Mouse (Mus musculus) heart, embryonic 15.5 days (tissue): ENCODE data around the gene Cdk14. TPM values are rescaled to one million over a fixed set of nuclear protein-coding genes. Genes with fewer than 3 reads are reported as not detected.

Experiments used
- ATAC-seq: fragments of 200-750 bp; cut with Nextera tagmentation; replicated peaks from 2 replicates; pipeline ENCODE4 v1.8.0; 2017; ENCODE audit warnings: low read depth, moderate TSS enrichment; ENCODE audit not compliant: insufficient number of reproducible peaks, insufficient read depth, low FRiP score
- H3K27ac ChIP-seq: fragments of 300-500 bp; sonication (generic); 2 replicates; pipeline ENCODE4 v1.5.1; 2015; ENCODE audit warnings: mild to moderate bottlenecking, inconsistent platforms
- H3K27me3 ChIP-seq: fragments of 300-500 bp; sonication (generic); 2 replicates; pipeline ENCODE4 v1.6.1; 2015; ENCODE audit warnings: inconsistent platforms
- H3K36me3 ChIP-seq: fragments of 300-500 bp; sonication (generic); 2 replicates; pipeline ENCODE4 v1.6.1; 2015; ENCODE audit warnings: mild to moderate bottlenecking, inconsistent platforms
- H3K4me1 ChIP-seq: fragments of 300-500 bp; sonication (generic); replicated peaks from 2 replicates; pipeline ENCODE4 v1.6.1; 2015; ENCODE audit warnings: inconsistent platforms
- H3K4me2 ChIP-seq: fragments of 300-500 bp; sonication (generic); 2 replicates; pipeline ENCODE4 v1.6.1; 2015; ENCODE audit warnings: inconsistent platforms, mild to moderate bottlenecking, moderate library complexity
- H3K4me3 ChIP-seq: fragments of 300-500 bp; sonication (generic); 2 replicates; pipeline ENCODE4 v1.5.1; 2015; ENCODE audit warnings: mild to moderate bottlenecking, inconsistent platforms
- H3K9ac ChIP-seq: fragments of 300-500 bp; sonication (generic); 2 replicates; pipeline ENCODE4 v1.6.1; 2015; ENCODE audit warnings: mild to moderate bottlenecking, inconsistent platforms
- H3K9me3 ChIP-seq: fragments of 300-500 bp; sonication (generic); replicated peaks from 2 replicates; pipeline ENCODE4 v1.6.1; 2016; ENCODE audit warnings: inconsistent platforms
- WGBS: fragments of 180-500 bp; shearing (Covaris S2); methylation state at CpG from one replicate; pipeline ENCODE4 v1.1.7; 2015; ENCODE audit warnings: mixed read lengths; 5-methylcytosine and 5-hydroxymethylcytosine counted together
- polyA plus RNA-seq: library from polyadenylated mRNA; unstranded; fragments of >200 nt; fragmentation: Nextera tagmentation; extraction: Ambion mirVana; gene quantifications from 2 replicates; pipeline ENCODE4 v1.2.1, GENCODE M21; 2015

The Cdk14 gene
- polyA plus RNA-seq, 1 experiment from 2014 or later = 12.0 TPM

GRCm38 (mm10) chr5:5175611-5176010 lies 244.5 kb downstream of the Cdk14 start:
- Histone ChIP-seq H3K4me1 (0 out of 2 replicates have a peak, but pooled peaks cover 2% of the 10 kb centered on the region), H3K4me3 (no peak overlapping the region), H3K27ac (no peak overlapping the region), H3K9ac (no peak overlapping the region), H3K9me3 (no peaks in the 10 kb centered on the region), H3K27me3 (no peaks in the 10 kb centered on the region), H3K36me3 (no peaks in the 10 kb centered on the region), H3K4me2 (no peak overlapping the region)
- WGBS = 83% methylated on average over 1 of the region's 1 CpGs
- no peak for ATAC-seq

DNA sequence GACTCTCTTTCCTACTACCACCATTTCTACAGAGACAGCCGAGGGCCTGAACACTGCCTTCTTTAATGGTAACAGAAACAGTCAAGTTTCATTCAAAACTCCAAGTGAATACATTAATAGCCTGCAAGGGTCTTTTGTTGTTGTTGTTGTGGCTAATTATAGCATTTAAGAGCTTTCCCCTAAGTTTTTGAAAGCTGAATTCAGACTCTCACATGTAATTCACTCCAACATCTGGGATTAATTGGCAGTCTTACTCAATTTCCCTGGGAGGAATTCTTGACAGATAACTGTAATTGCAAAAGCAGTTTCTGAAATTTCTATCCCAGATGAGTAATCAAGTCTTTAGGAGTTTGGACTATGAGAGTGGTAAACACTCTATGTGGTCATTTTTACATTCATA lies 245.0 kb downstream of the Cdk14 start:
- no peaks in the 10 kb centered on the region for H3K36me3 ChIP-seq
- 0 out of 2 replicates have a peak, but pooled peaks cover 2% of the 10 kb centered on the region for H3K4me1 ChIP-seq
- no peak for ATAC-seq
- H3K27ac ChIP-seq = no peak overlapping the region
- H3K4me3 ChIP-seq = no peak overlapping the region
- H3K9me3 ChIP-seq = no peaks in the 10 kb centered on the region
- WGBS = 85% methylated on average over 1 of the region's 1 CpGs
- H3K9ac ChIP-seq = no peak overlapping the region
- H3K4me2 ChIP-seq = no peak overlapping the region
- no peaks in the 10 kb centered on the region for H3K27me3 ChIP-seq

DNA sequence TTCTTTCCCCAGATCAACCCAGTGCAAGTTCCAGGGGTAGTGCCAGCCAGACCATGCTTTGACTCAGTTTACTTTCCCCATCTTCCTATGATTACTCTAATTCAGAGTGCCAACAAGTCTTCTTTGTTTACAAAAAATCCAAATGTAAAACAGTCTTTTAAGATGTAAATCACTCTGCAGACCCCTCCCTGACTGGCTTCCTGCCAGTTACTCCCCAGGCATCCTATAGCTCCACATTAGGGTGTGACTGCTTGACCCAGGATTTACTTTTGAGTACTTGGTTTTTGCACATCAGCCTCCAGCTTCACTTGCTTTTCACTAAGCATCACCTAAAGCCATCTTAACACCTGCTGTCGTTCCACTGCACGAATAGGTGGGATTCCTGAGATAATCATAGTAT lies 254.0 kb downstream of the Cdk14 start:
- 42% methylated on average over 2 of the region's 2 CpGs for WGBS
- Histone ChIP-seq H3K4me2 (no peak overlapping the region), H3K27me3 (no peaks in the 10 kb centered on the region), H3K9ac (no peak overlapping the region), H3K27ac (no peak overlapping the region), H3K36me3 (no peaks in the 10 kb centered on the region), H3K4me1 (no peaks in the 10 kb centered on the region), H3K4me3 (no peak overlapping the region), H3K9me3 (no peaks in the 10 kb centered on the region)
- no peak for ATAC-seq

DNA sequence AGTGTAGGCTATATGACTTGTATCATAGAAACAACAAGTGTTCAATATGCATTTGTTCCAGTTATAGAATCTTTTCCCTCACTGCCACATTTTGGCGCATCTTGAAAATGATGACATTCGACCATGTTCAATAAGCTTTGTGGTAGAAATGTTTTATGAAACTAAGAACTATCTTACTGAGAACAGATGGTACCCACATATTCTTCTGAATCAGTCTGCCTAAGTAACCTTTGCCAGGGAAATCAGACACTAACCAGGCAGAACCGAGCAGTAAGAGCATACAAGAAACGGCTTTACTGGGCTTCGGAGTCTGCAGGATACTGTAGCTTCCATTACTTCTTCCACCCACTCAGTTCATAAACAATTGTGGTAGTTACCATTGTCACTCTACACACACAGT lies 255.8 kb downstream of the Cdk14 start:
- no peaks in the 10 kb centered on the region for H3K27me3 ChIP-seq
- no peaks in the 10 kb centered on the region for H3K9me3 ChIP-seq
- no peaks in the 10 kb centered on the region for H3K36me3 ChIP-seq
- no peak overlapping the region for H3K4me2 ChIP-seq
- no peak overlapping the region for H3K9ac ChIP-seq
- no peaks in the 10 kb centered on the region for H3K4me1 ChIP-seq
- no peak overlapping the region for H3K4me3 ChIP-seq
- 93% methylated on average over 5 of the region's 5 CpGs for WGBS
- H3K27ac ChIP-seq = no peak overlapping the region
- no peak for ATAC-seq

DNA sequence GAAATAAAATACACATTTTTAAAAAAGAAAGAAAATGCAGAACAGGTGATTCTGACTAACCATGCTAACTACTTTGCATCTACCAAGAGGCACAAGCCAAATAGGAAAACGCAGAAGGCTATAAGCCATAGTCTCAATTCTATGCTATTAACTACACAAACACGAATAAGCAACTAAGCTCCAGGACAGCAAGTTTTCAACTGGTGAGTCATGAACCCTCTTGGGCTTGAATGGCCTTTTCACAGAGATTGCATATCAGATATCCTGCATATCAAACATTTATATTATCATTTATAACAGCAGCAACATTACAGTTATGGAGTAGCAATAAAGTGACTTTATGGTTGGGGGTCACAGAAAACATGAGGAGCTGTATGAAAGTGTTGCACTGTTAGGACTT lies 256.3 kb downstream of the Cdk14 start:
- Histone ChIP-seq H3K36me3 (no peaks in the 10 kb centered on the region), H3K4me1 (no peaks in the 10 kb centered on the region), H3K27me3 (no peaks in the 10 kb centered on the region), H3K9ac (no peak overlapping the region), H3K27ac (no peak overlapping the region), H3K4me2 (no peak overlapping the region), H3K9me3 (no peaks in the 10 kb centered on the region), H3K4me3 (no peak overlapping the region)
- no peak for ATAC-seq
- 78% methylated on average over 2 of the region's 2 CpGs for WGBS

DNA sequence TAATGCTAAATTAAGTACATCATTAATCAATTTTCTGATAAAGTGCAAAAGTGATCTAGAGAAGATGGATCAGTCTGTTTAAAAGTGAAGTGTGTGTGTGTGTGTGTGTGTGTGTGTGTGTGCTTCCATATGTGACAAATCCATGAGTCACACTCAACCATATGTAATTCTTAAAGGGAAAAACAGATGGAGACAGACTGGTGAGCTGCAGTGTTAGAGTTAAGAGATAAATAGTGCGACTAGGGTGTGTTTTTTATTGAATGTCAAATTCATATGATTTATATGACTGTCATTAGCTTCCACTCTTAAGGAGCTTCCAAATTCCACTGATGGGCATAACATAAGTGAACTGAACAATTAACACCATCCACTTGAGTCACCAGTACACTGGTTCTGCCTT lies 260.6 kb downstream of the Cdk14 start:
- Histone ChIP-seq H3K27ac (no peak overlapping the region), H3K9ac (no peak overlapping the region), H3K4me2 (no peak overlapping the region), H3K9me3 (no peaks in the 10 kb centered on the region), H3K27me3 (no peaks in the 10 kb centered on the region), H3K4me1 (no peaks in the 10 kb centered on the region), H3K4me3 (no peak overlapping the region), H3K36me3 (no peaks in the 10 kb centered on the region)
- no peak for ATAC-seq
- WGBS = 78% methylated on average over 1 of the region's 1 CpGs

DNA sequence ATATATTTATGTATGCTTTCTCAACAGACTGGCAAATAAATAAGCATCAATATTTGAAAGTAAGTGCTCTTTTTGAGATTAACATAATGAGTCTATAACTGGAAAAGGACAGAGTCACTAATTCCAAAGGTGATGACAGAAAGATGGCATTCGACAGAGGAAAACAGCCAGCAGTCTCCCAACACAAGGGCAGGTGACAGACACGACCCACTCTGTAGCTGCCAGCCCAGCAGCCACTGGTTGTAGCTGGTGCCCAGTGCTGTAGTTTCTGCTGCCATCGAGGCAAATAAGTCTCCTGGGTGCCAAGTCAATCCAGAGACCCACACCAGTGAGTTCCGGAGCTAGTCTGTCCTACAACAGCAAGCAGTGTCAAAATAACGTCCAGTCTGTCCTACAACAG lies 280.3 kb downstream of the Cdk14 start:
- Histone ChIP-seq H3K4me3 (no peak overlapping the region), H3K9me3 (no peaks in the 10 kb centered on the region), H3K4me1 (peaks cover 7% of the 10 kb centered on the region; the same call in 1 of the 2 replicates), H3K27ac (no peak overlapping the region), H3K9ac (no peak overlapping the region), H3K36me3 (no peaks in the 10 kb centered on the region), H3K27me3 (no peaks in the 10 kb centered on the region), H3K4me2 (no peak overlapping the region)
- 56% methylated on average over 5 of the region's 5 CpGs for WGBS
- ATAC-seq = peak; percentile 27; the same call in 1 of the 2 replicates

GRCm38 (mm10) chr5:5134905-5135511 lies 285.1 kb downstream of the Cdk14 start:
- WGBS = 47% methylated on average over 13 of the region's 13 CpGs
- Histone ChIP-seq H3K4me2 (no peak overlapping the region), H3K9ac (no peak overlapping the region), H3K27ac (no peak overlapping the region), H3K36me3 (no peaks in the 10 kb centered on the region), H3K4me3 (no peak overlapping the region), H3K27me3 (no peaks in the 10 kb centered on the region), H3K4me1 (peaks cover 2% of the 10 kb centered on the region; the same call in 1 of the 2 replicates), H3K9me3 (no peaks in the 10 kb centered on the region)
- no peak for ATAC-seq

- Histone ChIP-seq H3K27ac (no peak overlapping the region), H3K27me3 (no peaks in the 10 kb centered on the region), H3K9me3 (no peaks in the 10 kb centered on the region), H3K4me1 (no peaks in the 10 kb centered on the region), H3K9ac (no peak overlapping the region), H3K4me3 (no peak overlapping the region), H3K36me3 (no peaks in the 10 kb centered on the region), H3K4me2 (no peak overlapping the region)
- no peak for ATAC-seq
- WGBS = 86% methylated on average over 6 of the region's 6 CpGs
Observed at GRCm38 (mm10) chr5:5134143-5134904, 285.8 kb downstream of the Cdk14 start.

DNA sequence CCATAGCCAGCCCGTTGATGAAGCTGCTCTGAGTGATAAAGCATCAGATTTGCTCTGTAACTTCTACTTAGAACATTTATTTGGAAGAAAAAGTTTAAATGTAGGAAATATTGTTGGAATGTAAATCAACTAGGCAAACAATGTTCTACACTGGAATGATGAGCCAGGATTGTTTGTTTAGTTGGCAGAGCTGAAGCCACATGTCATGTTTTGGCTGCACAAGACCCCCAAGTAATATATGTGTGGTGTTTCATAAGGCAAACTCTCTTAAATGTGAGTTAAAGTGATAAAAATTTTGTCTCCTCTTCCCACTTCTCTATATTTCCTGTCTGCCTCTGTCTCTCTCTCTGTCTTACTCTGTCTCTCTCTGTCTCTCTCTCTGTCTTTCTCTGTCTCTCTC lies 291.3 kb downstream of the Cdk14 start:
- Histone ChIP-seq H3K4me3 (no peak overlapping the region), H3K27ac (no peak overlapping the region), H3K36me3 (no peaks in the 10 kb centered on the region), H3K9ac (no peak overlapping the region), H3K9me3 (no peaks in the 10 kb centered on the region), H3K27me3 (no peaks in the 10 kb centered on the region), H3K4me2 (no peak overlapping the region), H3K4me1 (no peaks in the 10 kb centered on the region)
- ATAC-seq = no peak
- 75% methylated on average over 1 of the region's 1 CpGs for WGBS

- Histone ChIP-seq H3K27me3 (no peaks in the 10 kb centered on the region), H3K4me2 (no peak overlapping the region), H3K9ac (no peak overlapping the region), H3K4me1 (peaks cover 6% of the 10 kb centered on the region; the same call in 1 of the 2 replicates), H3K36me3 (no peaks in the 10 kb centered on the region), H3K9me3 (no peaks in the 10 kb centered on the region), H3K27ac (no peak overlapping the region), H3K4me3 (no peak overlapping the region)
- WGBS = 79% methylated on average over 4 of the region's 4 CpGs
- ATAC-seq = no peak
Observed at GRCm38 (mm10) chr5:5124645-5125044, 295.5 kb downstream of the Cdk14 start.
